Mouse (Mus musculus) C2C12 (cell line): ENCODE data around the gene Rnf186.

Source experiments
- CTCF ChIP-seq: IDR thresholded peaks from one replicate; pipeline ENCODE4 v1.5.1; 2011; ENCODE audit not compliant: control insufficient read depth, insufficient read depth, insufficient read length
- MAX ChIP-seq: IDR thresholded peaks from one replicate; pipeline ENCODE4 v1.6.1; 2011; ENCODE audit warnings: mild to moderate bottlenecking, control low read depth
- MYOD1 ChIP-seq: IDR thresholded peaks from one replicate; pipeline ENCODE4 v1.6.1; 2011; ENCODE audit warnings: low read depth; ENCODE audit not compliant: control insufficient read depth, insufficient read length
- MYOG ChIP-seq: IDR thresholded peaks from one replicate; pipeline ENCODE4 v1.6.1; 2011; ENCODE audit not compliant: control insufficient read depth, insufficient read length; ENCODE audit errors: extremely low read depth
- USF1 ChIP-seq: IDR thresholded peaks from one replicate; pipeline ENCODE4 v1.6.1; 2011; ENCODE audit warnings: low read depth, mild to moderate bottlenecking, control low read depth, moderate library complexity

- no peak for TF ChIP-seq CTCF
- no peak for TF ChIP-seq MYOD1
- no peak for TF ChIP-seq USF1
- TF ChIP-seq MAX, result no peak
- TF ChIP-seq MYOG, result no peak
Measured at GRCm38 (mm10) chr4:138941401-138941800, 25.5 kb upstream of the Rnf186 start.
